Mouse (Mus musculus) urinary bladder, postnatal 10 days (tissue): Measurements from ENCODE around the gene Uso1.

Experiments
- DNase-seq: peaks from one replicate; pipeline ENCODE4 v3.0.0; 2022; ENCODE audit warnings: low spot score

Gene Uso1

DNA sequence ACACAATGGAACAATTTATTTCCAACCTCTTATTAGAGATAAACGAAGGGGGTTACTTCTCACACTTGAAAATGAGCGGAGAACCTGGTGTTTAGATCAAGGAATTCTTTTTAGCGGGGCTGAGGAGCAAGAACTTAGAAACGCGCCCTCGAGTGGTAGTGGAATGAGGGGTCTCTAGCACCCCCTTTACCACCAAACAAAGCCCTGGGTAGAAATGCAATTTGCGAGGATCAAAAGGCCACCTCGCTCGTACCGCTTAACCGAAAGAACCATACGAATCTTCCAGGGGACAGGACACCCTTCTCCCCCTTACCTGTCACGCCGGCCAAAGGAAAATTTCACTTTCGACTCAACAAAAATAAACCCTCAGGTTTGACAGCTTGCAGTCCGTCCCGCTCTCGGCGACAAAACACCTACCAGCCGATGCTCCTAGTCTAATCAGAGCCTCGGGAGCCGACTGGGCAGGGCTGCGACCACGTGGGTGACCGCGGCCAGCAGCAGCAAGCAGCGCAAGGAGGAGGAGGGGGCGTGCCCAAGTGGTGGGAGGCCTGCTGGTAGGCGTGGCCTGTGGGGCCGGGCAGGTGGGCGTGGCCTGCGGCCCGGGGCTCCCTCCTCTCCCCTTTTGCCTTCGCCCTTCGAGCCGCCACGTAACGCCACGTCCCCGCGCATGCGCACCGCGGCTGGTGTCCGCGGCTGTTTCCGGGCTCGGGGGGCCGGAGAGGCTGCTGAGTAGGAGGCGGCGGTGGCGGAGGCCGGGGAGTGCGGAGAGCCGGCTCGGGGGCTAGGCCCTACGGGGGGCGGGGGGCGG is at the start of gene Uso1:
Gene Uso1 (plus strand): TSS at position 700 of the 808 bp plus-strand sequence.
- peak; percentile 96 for DNase-seq

DNA sequence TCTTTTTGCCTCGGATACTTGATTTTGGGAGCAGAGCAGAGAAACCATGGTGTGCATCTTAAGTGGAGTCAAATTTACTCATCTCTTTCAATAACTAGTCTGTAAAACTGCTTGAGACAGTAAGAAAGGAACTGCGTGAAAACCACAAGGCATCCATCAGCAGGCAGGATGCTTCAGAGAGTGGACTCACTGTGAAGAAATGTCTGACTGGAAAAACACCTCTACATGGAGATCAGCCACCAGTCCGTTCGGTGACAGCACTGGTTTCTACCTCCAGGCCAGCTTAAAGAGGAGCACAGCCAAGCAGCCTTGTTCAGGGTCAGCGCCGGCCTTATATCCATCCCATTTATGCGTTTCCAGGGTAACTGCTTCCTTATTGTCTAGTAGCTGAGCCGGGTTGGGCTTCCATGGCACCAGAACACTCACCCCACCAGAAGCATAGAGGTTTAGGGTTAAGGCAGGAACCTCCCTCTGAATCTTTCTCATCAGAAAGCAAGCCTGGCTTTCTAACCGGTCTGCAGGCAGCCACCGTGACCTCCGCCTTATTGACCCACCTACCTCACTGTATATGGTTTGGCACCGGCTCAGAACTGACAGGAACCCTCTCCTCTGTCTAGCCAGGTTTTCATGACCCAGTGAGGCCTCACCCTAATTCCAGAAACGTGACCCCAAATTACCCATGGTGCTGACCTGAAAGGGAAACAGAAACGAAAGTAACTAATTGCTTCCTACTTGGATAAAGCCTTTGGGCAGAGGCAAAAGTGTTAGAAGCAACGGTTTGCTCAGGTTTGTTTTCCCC is 44.3 kb upstream of the Uso1 start:
- DNase-seq, result no peak

DNA sequence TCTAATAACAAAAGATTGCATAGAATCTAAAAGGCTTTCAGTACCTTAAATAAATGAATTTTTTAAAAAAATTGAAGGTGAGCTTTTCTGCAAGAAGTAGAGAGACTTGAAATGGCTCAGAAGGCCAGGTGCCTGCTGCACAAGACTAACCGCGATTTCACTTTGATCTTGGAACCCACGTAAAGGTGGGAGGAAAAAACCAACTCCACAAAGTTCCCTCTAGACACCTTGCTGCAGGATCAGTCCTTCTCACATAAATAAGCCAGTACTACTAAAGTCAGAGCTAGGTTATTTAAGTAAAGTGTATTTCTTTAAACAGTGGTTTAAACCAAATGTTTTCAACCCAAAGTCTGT is 43.7 kb upstream of the Uso1 start:
- DNase-seq, result no peak

- no peak for DNase-seq
Measured at GRCm38 (mm10) chr5:92096786-92097185, 41.0 kb upstream of the Uso1 start.

DNA sequence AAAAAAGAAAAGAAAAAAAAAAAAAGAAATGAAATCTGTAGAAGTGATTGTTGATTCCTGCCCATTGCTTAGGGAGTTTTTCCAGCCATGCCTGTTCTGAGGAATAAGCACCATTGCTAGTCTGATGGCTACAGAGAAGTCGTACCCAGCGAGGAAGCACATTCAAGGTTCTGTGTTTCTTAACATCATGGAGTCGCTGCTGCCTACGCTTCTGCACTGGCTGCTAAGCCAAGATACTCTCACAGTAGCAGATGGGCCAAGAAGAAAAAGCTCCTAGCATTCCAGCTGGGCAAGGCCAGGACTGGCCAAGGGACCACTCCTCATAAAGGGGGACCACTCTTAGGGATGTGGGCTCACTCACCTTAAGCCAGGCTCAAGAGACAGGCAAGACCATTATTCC is 40.0 kb upstream of the Uso1 start:
- DNase-seq, result no peak

GRCm38 (mm10) chr5:92098351-92099109 is 39.2 kb upstream of the Uso1 start:
- DNase-seq, result no peak

DNA sequence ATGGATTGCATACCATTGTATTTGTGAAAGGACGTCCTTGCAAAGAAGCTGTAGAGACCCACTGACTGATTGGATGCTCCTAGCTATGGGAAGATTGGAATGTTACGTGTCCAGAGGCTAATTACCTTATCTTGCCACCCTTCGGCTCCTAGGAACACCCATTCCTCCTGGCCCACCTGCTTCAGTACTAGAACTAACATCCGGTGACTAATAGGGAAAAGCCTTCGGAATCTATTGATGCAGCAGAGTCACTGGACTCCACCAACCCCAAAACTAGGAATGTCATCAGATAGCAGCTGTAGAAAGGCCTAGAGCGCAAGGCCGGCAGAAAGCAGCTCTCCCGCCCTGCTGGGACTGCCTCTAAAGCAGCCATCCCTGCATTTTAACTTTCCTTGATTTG is 36.1 kb upstream of the Uso1 start:
- no peak for DNase-seq

DNA sequence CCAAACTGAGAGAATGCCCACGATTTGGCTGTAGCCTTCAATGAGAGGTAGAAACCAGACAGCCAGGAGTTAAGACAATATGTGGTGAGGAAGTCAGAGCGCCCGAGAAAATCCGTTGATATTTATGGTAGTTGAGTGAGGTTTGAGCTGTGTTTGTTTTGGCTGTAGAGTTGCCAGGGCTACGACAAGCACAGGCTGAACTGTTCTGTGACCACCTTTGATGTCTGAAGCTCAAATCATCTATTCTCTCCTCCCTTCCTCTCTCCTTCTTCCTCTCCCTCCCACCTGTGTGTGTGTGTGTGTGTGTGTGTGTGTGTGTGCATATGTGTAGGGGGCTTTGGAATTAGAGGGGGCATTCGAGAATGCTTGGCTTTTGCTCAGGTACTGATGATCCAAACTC is 34.7 kb upstream of the Uso1 start:
- no peak for DNase-seq

- no peak for DNase-seq
Measured at GRCm38 (mm10) chr5:92103816-92104415, 33.8 kb upstream of the Uso1 start.

- no peak for DNase-seq
Measured at GRCm38 (mm10) chr5:92106327-92107125, 31.2 kb upstream of the Uso1 start.

GRCm38 (mm10) chr5:92107282-92107681 is 30.5 kb upstream of the Uso1 start:
- no peak for DNase-seq

- DNase-seq, result no peak
Measured at GRCm38 (mm10) chr5:92110818-92111355, 26.9 kb upstream of the Uso1 start.

DNA sequence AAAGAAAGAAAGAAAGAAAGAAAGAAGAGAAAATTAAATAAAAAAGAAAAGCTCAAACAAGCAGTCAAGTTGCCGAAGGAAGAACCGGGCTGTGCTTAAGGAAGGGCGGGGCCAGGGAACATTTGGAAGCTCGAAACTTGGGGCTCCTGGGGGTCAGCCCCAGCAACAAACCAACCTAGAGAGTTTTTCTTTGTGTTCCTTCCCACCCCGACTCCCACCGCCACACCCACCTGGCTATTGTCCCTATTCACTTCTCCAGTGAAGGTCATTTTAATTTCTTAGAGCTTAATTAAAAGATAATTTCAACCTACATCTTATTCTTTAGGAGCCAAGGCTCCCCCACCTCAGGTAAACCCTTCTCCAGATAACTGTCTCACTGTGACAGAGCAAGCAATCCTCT is 25.6 kb upstream of the Uso1 start:
- no peak for DNase-seq

DNA sequence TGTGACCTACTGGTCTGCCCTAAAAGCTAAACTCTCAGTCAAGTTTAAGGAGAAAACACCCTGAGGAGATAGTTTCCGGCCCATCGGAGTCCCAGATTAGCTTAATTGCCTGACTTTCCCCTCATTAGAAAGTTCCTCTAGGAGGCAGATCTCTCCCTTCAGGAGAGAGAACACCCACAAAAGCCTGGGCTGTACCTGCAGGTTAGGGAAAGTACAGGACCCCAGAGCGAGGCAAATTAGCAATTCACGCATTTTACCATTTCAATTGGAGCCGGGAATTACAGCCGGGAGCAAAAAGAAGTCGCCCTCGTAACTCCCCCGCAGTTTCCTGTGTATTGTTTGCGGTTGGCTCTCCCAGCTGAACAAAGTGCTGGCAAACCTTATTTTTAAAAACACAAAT is 25.2 kb upstream of the Uso1 start:
- no peak for DNase-seq

DNA sequence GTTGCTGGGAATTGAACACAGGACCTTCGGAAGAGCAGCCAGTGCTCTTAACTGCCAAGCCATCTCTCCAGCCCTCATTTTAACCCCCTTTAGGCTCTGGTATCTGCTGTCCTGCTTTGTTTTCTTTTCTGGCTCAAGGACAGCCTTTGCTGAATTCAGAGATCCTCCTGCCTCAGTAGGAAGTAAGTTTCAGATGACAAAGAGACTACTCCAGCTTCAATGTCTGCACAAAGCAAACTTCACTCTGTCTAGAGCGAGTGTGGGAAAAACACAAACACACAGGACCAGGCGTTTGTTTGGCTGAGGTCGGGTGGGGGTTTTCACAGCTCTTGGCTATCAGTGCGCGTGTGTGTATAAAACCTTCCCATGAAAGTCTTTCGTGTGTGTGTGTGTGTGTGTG is 24.3 kb upstream of the Uso1 start:
- DNase-seq, result no peak

DNA sequence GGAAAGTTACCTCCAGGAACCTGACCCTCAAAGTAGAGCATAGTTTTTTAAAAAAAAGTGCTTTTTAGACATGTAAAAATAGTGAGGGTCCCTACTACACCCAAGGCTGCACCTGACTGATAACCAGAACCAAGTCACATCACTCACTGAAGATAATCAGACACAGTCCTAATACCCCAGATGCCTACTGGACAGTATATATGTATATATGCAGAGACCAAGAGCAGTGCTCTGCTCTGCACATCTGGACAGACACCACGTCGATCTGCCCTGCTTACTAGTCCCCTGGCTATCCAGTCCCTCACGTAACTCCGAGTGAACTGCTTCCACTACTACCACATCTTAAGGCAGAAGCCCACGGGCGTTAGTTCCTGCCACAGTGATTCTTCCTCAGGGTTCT is 23.5 kb upstream of the Uso1 start:
- DNase-seq, result no peak

DNA sequence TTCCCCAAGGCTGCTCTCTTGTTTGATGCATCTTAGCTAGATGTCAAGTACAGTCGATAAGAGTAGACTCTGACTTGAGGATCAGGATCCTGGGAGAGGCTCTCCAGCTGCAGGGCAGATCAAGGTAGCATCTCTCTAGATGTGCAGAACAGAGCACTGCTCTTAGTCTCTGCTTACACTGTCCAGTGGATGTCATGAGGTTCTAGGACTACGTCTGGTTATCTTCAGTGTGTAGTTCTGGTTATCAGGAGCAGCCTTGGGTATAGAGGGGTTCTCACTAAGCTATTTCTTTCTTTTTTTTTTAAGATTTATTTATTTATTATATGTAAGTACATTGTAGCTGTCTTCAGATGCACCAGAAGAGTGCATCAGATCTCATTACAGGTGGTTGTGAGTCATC is 22.8 kb upstream of the Uso1 start:
- DNase-seq, result no peak

GRCm38 (mm10) chr5:92117823-92118403 is 19.8 kb upstream of the Uso1 start:
- DNase-seq, result peak; percentile 17

DNA sequence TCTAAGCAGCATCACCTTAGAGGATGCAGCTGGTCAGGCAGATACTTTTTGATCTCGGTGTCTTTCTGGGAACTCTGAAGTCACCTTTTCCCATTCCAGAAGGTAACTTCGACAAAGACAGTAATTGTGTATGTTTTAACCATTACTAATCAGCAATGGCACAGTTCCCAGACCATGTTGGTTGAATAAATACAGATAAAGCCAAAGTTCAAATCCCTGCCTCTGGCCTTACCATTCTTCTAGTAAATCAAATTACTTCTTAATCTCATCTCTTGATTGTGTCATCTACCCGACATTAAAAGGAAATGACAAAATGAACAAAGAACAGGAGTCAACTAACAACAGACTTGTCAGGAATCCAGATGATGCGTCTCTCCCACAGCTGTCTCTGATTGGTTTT is 16.1 kb upstream of the Uso1 start:
- no peak for DNase-seq

- no peak for DNase-seq
Measured at GRCm38 (mm10) chr5:92125446-92125845, 12.3 kb upstream of the Uso1 start.

GRCm38 (mm10) chr5:92127141-92127625 is 10.6 kb upstream of the Uso1 start:
- no peak for DNase-seq
